In genomic region chr2:120265523-120265922, GRCm38 (mm10) we compare ENCODE assay signal across 19 mouse cellular contexts. TPM values are rescaled to one million over a fixed set of nuclear protein-coding genes. Genes with fewer than 3 reads are reported as not detected.
A peak's percentile ranks its signal among the peaks of the same experiment; 100 is the strongest.
DNase-seq lines count a peak whose midpoint lies in the region; ATAC-seq and TF ChIP-seq lines count a peak whose summit lies in the region.
"Had no signal": no experiment of that assay in that cellular context is flagged by ENCODE, and none has a peak within 500 bp of the region (broad histone marks: within the 10 kb centered on the region; RNA-seq: fewer than 3 reads in every experiment).

No protein-coding gene starts in this region.

- peaks cover 2 to 4% of the 10 kb centered on the region in 2 experiments; a peak in 2 of 4 replicates for H3K27me3 ChIP-seq in MEL (ENCODE audit: control insufficient read depth in 1 of 2, insufficient read depth in 2 of 2, low read length in 2 of 2)
- no peaks in the 10 kb centered on the region for H3K27me3 ChIP-seq in embryonic facial prominence, embryonic 11.5 days (ENCODE audit: control insufficient read depth, insufficient read depth, low read length)
- H3K27me3 ChIP-seq: neural tube, embryonic 13.5 days had no signal

- intact Hi-C loops in left cerebral cortex, adult 2 months (cut with DNase I): no loop called here
- intact Hi-C loops in left cerebral cortex, postnatal 10 days (cut with DNase I): no loop called here

- H3K27ac ChIP-seq in left cerebral cortex, adult 2 months: no peak overlapping the region
- no peak overlapping the region for H3K27ac ChIP-seq in MEL (ENCODE audit: control insufficient read depth, low read depth, low read length)
- H3K27ac ChIP-seq in embryonic facial prominence, embryonic 11.5 days (replicated peaks; ENCODE audit: low read depth, low read length): no peak overlapping the region
- H3K27ac ChIP-seq: neural tube, embryonic 13.5 days had no signal

- no peak overlapping the region for H3K4me3 ChIP-seq in left cerebral cortex, adult 2 months
- H3K4me3 ChIP-seq in MEL (ENCODE audit: control insufficient read depth in 1 of 2, insufficient read depth in 1 of 2, low read depth in 2 of 2, low read length in 2 of 2): no peak overlapping the region
- no peak overlapping the region for H3K4me3 ChIP-seq in embryonic facial prominence, embryonic 11.5 days (ENCODE audit: low read depth, low read length)
- H3K4me3 ChIP-seq: neural tube, embryonic 13.5 days had no signal

- no peaks in the 10 kb centered on the region for H3K9me3 ChIP-seq in MEL (replicated peaks; ENCODE audit: insufficient read depth, low read length)
- H3K9me3 ChIP-seq in embryonic facial prominence, embryonic 11.5 days (replicated peaks; ENCODE audit: control insufficient read depth, low read length): no peaks in the 10 kb centered on the region
- H3K9me3 ChIP-seq: neural tube, embryonic 13.5 days had no signal

- no peak for TF ChIP-seq POLR2A in MEL (IDR thresholded peaks at IDR 0.05; ENCODE audit: control insufficient read depth in 1 of 2, insufficient read depth in 1 of 2, low read depth in 1 of 2, low read length in 2 of 2, poor library complexity in 1 of 2)

- no peak overlapping the region for H3K4me2 ChIP-seq in embryonic facial prominence, embryonic 11.5 days (ENCODE audit: low read depth, low read length)
- H3K4me2 ChIP-seq: liver, embryonic 11.5 days; neural tube, embryonic 13.5 days had no signal

- H3K4me1 ChIP-seq in MEL (ENCODE audit: control insufficient read depth in 1 of 2, insufficient read depth in 2 of 2, low read length in 2 of 2): peaks cover 0 to 5% of the 10 kb centered on the region in 2 experiments; a peak in 1 of 4 replicates
- H3K4me1 ChIP-seq in embryonic facial prominence, embryonic 11.5 days (ENCODE audit: control insufficient read depth, insufficient read depth, low read length): no peaks in the 10 kb centered on the region; the same call in 1 of the 2 replicates

- peak; percentile 63 for TF ChIP-seq CTCF in left cerebral cortex, adult 2 months (IDR thresholded peaks at IDR 0.05)
- peak; percentile 26 to 37 (median 32); a peak in 3 of 6 replicates for TF ChIP-seq CTCF in MEL (IDR thresholded peaks at IDR 0.05 in 2 of 3, conservative IDR thresholded peaks at IDR 0.05 in 1 of 3; ENCODE audit: control insufficient read depth in 1 of 3, insufficient read depth in 1 of 3, low read depth in 2 of 3, low read length in 3 of 3, poor library complexity in 1 of 3, severe bottlenecking in 1 of 3)

- H3K9ac ChIP-seq in MEL (ENCODE audit: control insufficient read depth, low read depth, low read length, poor library complexity, severe bottlenecking): no peak overlapping the region
- H3K9ac ChIP-seq in embryonic facial prominence, embryonic 11.5 days (replicated peaks; ENCODE audit: low read length): no peak overlapping the region
- H3K9ac ChIP-seq: neural tube, embryonic 13.5 days had no signal

- H3K79me2 ChIP-seq in MEL (ENCODE audit: control insufficient read depth, insufficient read depth, low read length, poor library complexity): no peaks in the 10 kb centered on the region

- no peaks in the 10 kb centered on the region for H3K36me3 ChIP-seq in MEL (ENCODE audit: control insufficient read depth in 1 of 2, insufficient read depth in 2 of 2, low read length in 2 of 2)
- H3K36me3 ChIP-seq in embryonic facial prominence, embryonic 11.5 days (replicated peaks; ENCODE audit: control insufficient read depth, insufficient read depth, low read depth, low read length): no peaks in the 10 kb centered on the region
- H3K36me3 ChIP-seq: neural tube, embryonic 13.5 days had no signal

- 60% methylated on average over 6 of the region's 6 CpGs for WGBS in embryonic facial prominence, embryonic 11.5 days

- peak; percentile 54 for DNase-seq in cerebellum, postnatal 14 days
- DNase-seq in cerebellum, adult 9-10 months: no peak
- DNase-seq in left cerebral cortex, adult 2 months (ENCODE audit: extremely low spot score in 1 of 2, low spot score in 2 of 2): no peak
- no peak for DNase-seq in left cerebral cortex, postnatal 10 days (ENCODE audit: extremely low spot score in 1 of 2, low spot score in 2 of 2)
- peak; percentile 34 for DNase-seq in MEL (ENCODE audit: low read depth, low spot score)
- DNase-seq in embryonic facial prominence, embryonic 11.5 days (ENCODE audit: low spot score): peak; percentile 67
- no peak for DNase-seq in spleen, adult 12 weeks (ENCODE audit: low spot score)
- DNase-seq: heart, postnatal 4 days; kidney, adult 11 months; lung, postnatal 14 days; thymus, adult 2 months had no signal

- no peak; the same call in 1 of the 2 replicates for ATAC-seq in embryonic facial prominence, embryonic 11.5 days (replicated peaks; ENCODE audit: insufficient number of reproducible peaks, low FRiP score, low TSS enrichment, low read depth)
- ATAC-seq in megakaryocyte progenitor cell, adult 5-6 weeks (replicated peaks; ENCODE audit: poor library complexity): no peak

- TF ChIP-seq EP300 in MEL (IDR thresholded peaks at IDR 0.05; ENCODE audit: low read depth in 1 of 2, low read length in 2 of 2): no peak

- TF ChIP-seq RAD21 in MEL (IDR thresholded peaks at IDR 0.05; ENCODE audit: low read depth, low read length): peak; percentile 46

TF ChIP-seq in MEL, 35 proteins besides CTCF, POLR2A, EP300 and RAD21:
- TF ChIP-seq SMC3 (IDR thresholded peaks at IDR 0.05; ENCODE audit: low read depth, low read length): peak; percentile 40; the same call in 1 of the 2 replicates
- no peak for TF ChIP-seq MEF2A (IDR thresholded peaks at IDR 0.05; ENCODE audit: extremely low read depth, insufficient replicate concordance, low read depth, low read length, poor library complexity, severe bottlenecking)

RNA-seq across cellular contexts. Expression of gene Pla2g4e, which starts 20.4 kb away (rescaled TPM):
- 10 to 100 TPM; 19.4 to 22.3 TPM for total RNA-seq in left cerebral cortex, adult 2 months (2021)
- 10 to 100 TPM; 39.9 to 42.6 TPM for total RNA-seq in left cerebral cortex, postnatal 10 days (2021)
- not detected in 2 replicates for total RNA-seq in MEL (2012; rRNA removed)
- polyA plus RNA-seq in MEL (2012; ENCODE audit: insufficient read depth in 1 of 2, insufficient read length in 2 of 2, low read depth in 1 of 2, low replicate concordance in 2 of 2, missing spikeins in 1 of 2): not detected
- not detected in 2 replicates for polyA plus RNA-seq in embryonic facial prominence, embryonic 11.5 days (2014; fragmentation: Nextera tagmentation; extraction: Ambion mirVana)
- total RNA-seq in megakaryocyte progenitor cell, adult 5-6 weeks (2015): not detected in 2 replicates
- not detected in 2 replicates for total RNA-seq in megakaryocyte progenitor cell, adult 5-6 weeks (2017)
- polyA plus RNA-seq: large intestine, adult 2 months; liver, embryonic 11.5 days had no signal

RNA-seq across cellular contexts. Expression of gene Pla2g4d, which starts 23.5 kb away (rescaled TPM):
- not detected for total RNA-seq in left cerebral cortex, adult 2 months (2021)
- under 1 TPM; 0.39 to 0.49 TPM for total RNA-seq in left cerebral cortex, postnatal 10 days (2021)
- total RNA-seq in MEL (2012; rRNA removed): not detected in 2 replicates
- not detected for polyA plus RNA-seq in MEL (2012; ENCODE audit: insufficient read depth in 1 of 2, insufficient read length in 2 of 2, low read depth in 1 of 2, low replicate concordance in 2 of 2, missing spikeins in 1 of 2)
- 0.08 TPM in 1 of 2 replicates, not detected in the other for polyA plus RNA-seq in embryonic facial prominence, embryonic 11.5 days (2014; fragmentation: Nextera tagmentation; extraction: Ambion mirVana)
- total RNA-seq in megakaryocyte progenitor cell, adult 5-6 weeks (2015): not detected in 2 replicates
- not detected in 2 replicates for total RNA-seq in megakaryocyte progenitor cell, adult 5-6 weeks (2017)
- total RNA-seq: heart, adult 8-10 months; heart, postnatal 4 days; left cerebral cortex, adult 8-10 months had no signal
- polyA plus RNA-seq: large intestine, adult 2 months; liver, embryonic 11.5 days had no signal

RNA-seq across cellular contexts. Expression of gene Pla2g4f, which starts 48.4 kb away (rescaled TPM):
- total RNA-seq in left cerebral cortex, adult 2 months (2021): not detected
- total RNA-seq in left cerebral cortex, postnatal 10 days (2021): not detected
- total RNA-seq in MEL (2012; rRNA removed): 0.07 TPM in 1 of 2 replicates, not detected in the other
- polyA plus RNA-seq in MEL (2012; ENCODE audit: insufficient read depth in 1 of 2, insufficient read length in 2 of 2, low read depth in 1 of 2, low replicate concordance in 2 of 2, missing spikeins in 1 of 2): not detected
- polyA plus RNA-seq in embryonic facial prominence, embryonic 11.5 days (2014; fragmentation: Nextera tagmentation; extraction: Ambion mirVana): not detected in 2 replicates
- total RNA-seq in megakaryocyte progenitor cell, adult 5-6 weeks (2015): not detected in 2 replicates
- not detected in 2 replicates for total RNA-seq in megakaryocyte progenitor cell, adult 5-6 weeks (2017)
- total RNA-seq: adrenal gland, postnatal 4 days; heart, postnatal 4 days; left cerebral cortex, adult 8-10 months had no signal
- polyA plus RNA-seq: midbrain, embryonic 16.5 days; neural tube, embryonic 13.5 days had no signal

Comparison
In these comparisons a context has a peak if more than half of its experiments do, and no peak if none do; other contexts are left out.
1. DNase-seq: peak in cerebellum, postnatal 14 days (2 of 2), MEL (single experiment) and embryonic facial prominence, embryonic 11.5 days (single experiment); none in cerebellum, adult 9-10 months (single experiment), left cerebral cortex, adult 2 months (0 of 2), left cerebral cortex, postnatal 10 days (0 of 2) and spleen, adult 12 weeks (single experiment).
2. RNA of gene Pla2g4e, which starts 20.4 kb away (total RNA-seq): 39.9 to 42.6 TPM in left cerebral cortex, postnatal 10 days and 19.4 to 22.3 TPM in left cerebral cortex, adult 2 months; not detected in MEL and not detected in megakaryocyte progenitor cell, adult 5-6 weeks; every median in the first group is over 10 times any median in the second.